Mouse (Mus musculus) lung, adult 2 months (tissue): ENCODE measurements around the gene Hmgb1. TPM values are rescaled to one million over a fixed set of nuclear protein-coding genes. Genes with fewer than 3 reads are reported as not detected.

Experiments
- DNase-seq: peaks from one replicate; pipeline ENCODE4 v3.0.0; 2022
- H3K4me1 ChIP-seq: fragments of 200-500 bp; 2 replicates; pipeline ENCODE4 v1.6.1; 2011; ENCODE audit warnings: low read length; ENCODE audit not compliant: control insufficient read depth, insufficient read depth
- H3K4me3 ChIP-seq: fragments of 200-500 bp; replicated peaks from 2 replicates; pipeline ENCODE3; 2011; ENCODE audit warnings: low read depth, mild to moderate bottlenecking, control low read depth, low read length; ENCODE audit errors: extremely low read depth
- CTCF ChIP-seq: fragments of 200-500 bp; IDR thresholded peaks from 2 replicates; pipeline ENCODE4 v1.5.1; 2011; ENCODE audit warnings: mild to moderate bottlenecking, low read length, control low read depth; ENCODE audit not compliant: insufficient read depth
- POLR2A ChIP-seq: fragments of 200-500 bp; IDR thresholded peaks from 2 replicates; pipeline ENCODE4 v1.6.1; 2011; ENCODE audit warnings: low read depth, mild to moderate bottlenecking, control low read depth, low read length, borderline replicate concordance; ENCODE audit errors: extremely low read depth
- WGBS: fragments of 180-500 bp; shearing (Covaris S2); methylation state at CpG from one replicate; pipeline ENCODE4 v1.1.7; 2018; 5-methylcytosine and 5-hydroxymethylcytosine counted together
- polyA plus RNA-seq: library from polyadenylated mRNA; depleted of rRNA; stranded (reverse); fragments of >200 nt; gene quantifications from 2 replicates; pipeline ENCODE4 v1.2.3, GENCODE M21; 2012

The Hmgb1 gene
- polyA plus RNA-seq, 1 experiment = 38.2 TPM

DNA sequence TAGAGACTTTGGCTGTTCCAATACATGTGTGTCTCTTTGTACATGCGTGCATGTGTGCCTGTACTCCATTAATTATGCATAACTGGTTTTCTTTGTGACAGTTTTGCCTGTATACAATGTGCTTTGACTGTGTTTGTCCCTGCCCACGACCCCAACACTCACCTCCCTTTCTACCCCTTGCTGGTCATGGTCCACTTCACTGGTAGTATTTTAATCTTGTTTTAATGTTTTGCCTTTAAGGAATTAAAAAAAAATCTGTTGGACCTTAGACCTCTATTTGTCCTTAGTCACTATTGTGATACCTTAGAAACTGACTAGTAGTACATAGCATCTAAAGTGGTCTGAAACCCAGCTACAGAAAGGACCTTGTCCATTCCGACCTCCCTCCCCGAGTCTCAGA is 26.8 kb upstream of the Hmgb1 start:
- no peak for DNase-seq
- H3K4me3 ChIP-seq = no peak overlapping the region
- H3K4me1 ChIP-seq = no peaks in the 10 kb centered on the region; the same call in 1 of the 2 replicates
- TF ChIP-seq CTCF (no peak), POLR2A (no peak)
- 94% methylated on average over 4 of the region's 4 CpGs for WGBS

DNA sequence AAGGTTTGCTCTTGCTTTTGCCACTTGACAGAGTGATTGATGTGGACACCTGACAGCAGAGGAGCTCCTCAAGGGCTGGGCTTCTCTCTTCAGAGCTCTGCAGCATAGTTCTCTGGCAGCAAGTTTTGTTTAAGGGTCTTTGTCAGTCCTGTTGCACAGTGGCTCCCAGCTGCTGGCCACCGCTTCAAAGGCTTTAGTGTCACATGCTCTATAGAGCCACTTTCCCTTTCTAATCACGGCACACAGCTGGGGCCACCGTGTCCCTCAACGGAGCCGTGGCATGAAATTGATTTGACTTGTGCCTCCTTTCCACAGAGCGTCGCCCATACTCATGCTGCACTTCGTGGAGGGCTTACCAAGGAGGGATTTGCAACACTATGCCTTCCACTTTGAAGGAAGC is 25.0 kb upstream of the Hmgb1 start:
- no peak for TF ChIP-seq CTCF
- TF ChIP-seq POLR2A = no peak
- Histone ChIP-seq H3K4me3 (no peak overlapping the region), H3K4me1 (no peaks in the 10 kb centered on the region; the same call in 1 of the 2 replicates)
- DNase-seq = no peak
- 70% methylated on average over 8 of the region's 8 CpGs for WGBS

DNA sequence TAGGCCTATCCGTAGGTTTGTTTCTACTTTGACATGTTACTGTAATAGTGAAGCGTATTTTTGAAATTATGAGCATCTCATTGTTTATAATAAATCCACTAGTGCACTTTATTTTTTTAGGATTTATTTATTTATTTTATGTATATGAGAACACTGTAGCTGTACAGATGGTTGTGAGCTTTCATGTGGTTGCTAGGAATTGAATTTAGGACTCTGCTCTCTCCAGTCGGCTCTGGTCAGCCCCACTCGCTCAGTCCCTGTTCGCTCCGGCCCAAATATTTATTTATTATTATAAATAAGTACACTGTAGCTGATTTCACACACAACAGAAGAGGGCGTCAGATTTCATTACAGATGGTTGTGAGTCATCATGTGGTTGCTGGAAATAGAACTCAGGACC is 24.5 kb upstream of the Hmgb1 start:
- Histone ChIP-seq H3K4me1 (no peaks in the 10 kb centered on the region; the same call in 1 of the 2 replicates), H3K4me3 (no peak overlapping the region)
- TF ChIP-seq CTCF = no peak
- TF ChIP-seq POLR2A = no peak
- no peak for DNase-seq
- 83% methylated on average over 7 of the region's 7 CpGs for WGBS

DNA sequence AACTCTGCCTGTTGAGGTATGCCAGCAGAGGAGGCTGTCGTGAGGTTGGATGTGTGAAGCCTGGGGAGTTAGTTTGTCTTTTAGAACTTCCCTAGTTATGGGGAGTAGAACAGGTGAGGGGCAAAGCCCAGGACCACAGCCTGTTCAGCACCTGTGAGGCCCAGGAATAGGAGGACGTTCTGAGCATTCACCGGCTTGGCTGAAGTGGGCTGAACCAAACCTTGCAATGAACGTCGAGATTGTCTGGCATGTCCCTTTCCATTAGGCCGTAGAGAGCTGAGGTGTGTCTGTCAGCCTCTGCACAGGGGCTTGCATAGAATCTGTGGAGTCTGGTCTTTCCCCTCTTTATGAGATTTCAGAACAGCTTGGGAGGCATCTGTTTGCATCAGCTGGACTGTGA is 23.4 kb upstream of the Hmgb1 start:
- WGBS = 75% methylated on average over 6 of the region's 6 CpGs
- Histone ChIP-seq H3K4me1 (no peaks in the 10 kb centered on the region; the same call in 1 of the 2 replicates), H3K4me3 (no peak overlapping the region)
- TF ChIP-seq CTCF = no peak
- TF ChIP-seq POLR2A = no peak
- no peak for DNase-seq

DNA sequence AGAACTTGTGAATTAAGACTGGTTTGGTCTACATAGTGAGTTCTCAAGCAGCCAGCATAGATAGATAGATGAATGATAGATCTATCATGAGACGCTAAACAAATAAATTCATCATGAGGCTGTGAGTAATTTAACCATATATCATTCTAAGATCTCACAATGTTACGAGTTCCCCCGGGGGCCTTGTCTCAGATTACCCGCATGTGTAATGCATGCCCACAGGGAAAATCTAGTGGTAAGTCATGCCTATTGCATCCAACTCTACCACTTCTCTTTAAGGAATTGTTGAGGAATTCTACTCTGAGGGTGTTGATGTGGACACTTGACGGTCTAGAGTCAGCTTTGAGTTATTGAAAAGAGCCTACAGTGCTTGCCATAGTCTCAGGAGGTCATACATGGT is 22.0 kb upstream of the Hmgb1 start:
- no peak overlapping the region for H3K4me3 ChIP-seq
- DNase-seq = no peak
- no peak for TF ChIP-seq POLR2A
- no peak for TF ChIP-seq CTCF
- WGBS = 88% methylated on average over 5 of the region's 5 CpGs
- no peaks in the 10 kb centered on the region; the same call in 1 of the 2 replicates for H3K4me1 ChIP-seq

DNA sequence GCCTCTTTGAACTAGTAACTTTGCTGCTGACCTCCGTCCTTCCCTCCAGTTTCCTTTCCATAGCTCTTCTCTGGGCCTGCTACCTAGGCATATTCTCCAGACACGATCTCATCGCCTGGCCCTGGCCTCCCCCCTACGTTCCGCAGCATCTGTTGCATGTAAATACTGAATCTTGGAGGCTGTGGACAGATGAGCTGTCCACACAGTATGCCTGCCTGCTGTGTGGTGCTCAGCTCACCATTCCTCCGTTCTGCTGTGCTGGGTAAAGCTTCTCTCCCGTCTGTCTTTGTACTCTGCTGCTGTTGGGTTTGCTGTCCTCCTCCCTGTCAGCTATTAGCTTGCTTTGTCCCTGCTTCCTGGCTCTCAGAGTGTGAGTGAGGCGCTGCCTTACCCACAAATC is 21.0 kb upstream of the Hmgb1 start:
- no peak for DNase-seq
- TF ChIP-seq CTCF = no peak
- TF ChIP-seq POLR2A = no peak
- WGBS = 81% methylated on average over 8 of the region's 8 CpGs

DNA sequence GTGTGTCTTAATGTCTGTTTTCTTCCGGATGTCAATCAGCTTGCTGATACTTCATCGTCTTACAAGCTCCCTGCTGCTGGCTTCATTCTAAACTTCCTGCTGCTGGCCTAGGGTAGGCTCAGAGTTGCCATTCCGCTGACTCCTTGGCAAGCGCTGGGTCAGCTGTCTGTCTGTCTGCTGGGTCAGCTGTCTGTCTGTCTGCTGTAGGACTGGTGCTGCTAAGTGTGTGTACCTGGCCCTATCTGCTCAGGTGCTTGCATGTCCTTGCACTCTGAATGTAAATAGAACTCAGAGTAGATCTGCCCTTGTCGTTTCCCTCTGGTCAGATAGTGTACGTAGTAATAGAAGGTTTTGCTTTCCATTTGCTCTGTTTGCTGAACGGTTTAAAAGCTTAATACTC is 20.5 kb upstream of the Hmgb1 start:
- no peak for TF ChIP-seq POLR2A
- TF ChIP-seq CTCF = no peak
- no peak for DNase-seq
- Histone ChIP-seq H3K4me1 (no peaks in the 10 kb centered on the region; the same call in 1 of the 2 replicates), H3K4me3 (no peak overlapping the region)
- 83% methylated on average over 7 of the region's 7 CpGs for WGBS

More for the DNA sequence above, 21.0 kb upstream of the Hmgb1 start:
- Histone ChIP-seq H3K4me3 (no peak overlapping the region), H3K4me1 (no peaks in the 10 kb centered on the region; the same call in 1 of the 2 replicates)

DNA sequence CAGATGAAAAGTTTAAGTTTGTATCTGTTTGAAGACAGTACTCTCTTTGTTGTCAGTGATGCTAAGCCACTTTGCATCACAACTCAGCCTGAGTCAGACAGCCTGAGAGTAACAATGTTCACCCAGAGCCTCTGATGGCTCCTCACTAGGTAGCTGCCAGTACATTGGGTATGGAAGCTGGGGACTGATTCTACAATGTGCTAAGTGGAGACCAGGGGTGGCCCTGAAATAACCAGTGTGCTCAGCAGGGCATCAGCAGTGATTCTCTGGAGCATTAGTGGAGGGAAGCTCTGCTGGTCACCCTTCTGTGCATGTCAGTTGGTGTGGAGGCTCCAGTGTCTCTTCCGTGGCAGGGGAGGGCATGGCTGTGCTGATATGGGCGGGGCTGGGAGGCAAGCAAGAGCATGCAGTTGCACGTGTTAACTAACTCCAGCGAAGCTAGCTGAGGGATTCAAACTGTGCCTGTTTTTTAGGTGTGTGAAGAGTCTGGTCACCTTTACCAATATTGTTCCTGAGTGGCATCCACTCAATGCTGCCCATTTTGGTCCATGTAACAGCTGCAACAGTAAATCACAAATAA is 19.6 kb upstream of the Hmgb1 start:
- H3K4me3 ChIP-seq = no peak overlapping the region
- DNase-seq = no peak
- TF ChIP-seq CTCF (no peak), POLR2A (no peak)
- H3K4me1 ChIP-seq = no peaks in the 10 kb centered on the region; the same call in 1 of the 2 replicates
- 85% methylated on average over 4 of the region's 4 CpGs for WGBS

DNA sequence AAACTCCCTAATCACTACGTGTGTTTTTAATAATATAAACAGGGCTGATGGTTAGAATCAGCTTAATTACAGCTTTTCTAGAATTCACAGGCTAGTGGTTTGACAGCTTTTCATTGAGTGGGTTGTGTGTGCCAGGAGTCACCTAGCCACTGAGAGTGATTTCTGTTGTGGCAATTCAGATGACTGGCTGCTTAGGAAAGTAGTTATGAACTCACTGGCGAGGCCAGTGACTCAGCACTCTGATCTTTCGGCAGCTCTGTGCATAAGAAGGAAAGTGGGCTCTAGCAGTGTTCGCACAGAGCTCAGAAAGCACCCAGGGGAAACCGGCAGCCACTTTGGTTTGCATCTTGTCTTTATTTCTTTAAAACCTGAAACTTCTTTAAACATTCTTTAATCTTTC is 18.7 kb upstream of the Hmgb1 start:
- Histone ChIP-seq H3K4me3 (no peak overlapping the region), H3K4me1 (no peaks in the 10 kb centered on the region; the same call in 1 of the 2 replicates)
- TF ChIP-seq POLR2A (no peak), CTCF (no peak)
- DNase-seq = no peak
- 56% methylated on average over 5 of the region's 5 CpGs for WGBS

DNA sequence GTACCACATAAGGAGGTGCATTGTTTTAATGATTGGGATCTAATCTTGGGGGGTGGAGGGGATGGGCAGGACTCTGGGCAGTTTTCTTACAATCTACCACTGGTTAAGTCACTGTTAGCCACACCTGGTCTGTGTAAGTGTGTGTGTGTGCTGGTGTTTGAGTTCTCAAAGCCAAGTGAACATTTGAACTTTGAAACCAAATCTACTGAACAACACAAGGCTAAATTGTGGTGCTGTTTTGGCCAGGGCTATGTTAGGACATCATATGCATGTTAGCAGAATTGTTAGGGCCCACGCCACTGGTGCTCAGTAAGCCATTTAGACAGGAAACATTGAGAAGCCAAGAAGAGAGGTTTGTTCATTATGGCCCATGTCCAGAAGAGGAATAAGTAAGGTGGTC is 14.5 kb upstream of the Hmgb1 start:
- no peak for DNase-seq
- WGBS = 90% methylated on average over 1 of the region's 1 CpGs
- Histone ChIP-seq H3K4me3 (no peak overlapping the region), H3K4me1 (peaks cover 3% of the 10 kb centered on the region)
- no peak for TF ChIP-seq CTCF
- TF ChIP-seq POLR2A = no peak
